Mouse (Mus musculus) hematopoietic multipotent progenitor cell, adult 10-12 weeks (in vitro differentiated cells): ENCODE data around the gene Rhox8. TPM values are rescaled to one million over a fixed set of nuclear protein-coding genes. Genes with fewer than 3 reads are reported as not detected.

Experiments
- polyA plus RNA-seq: library from polyadenylated mRNA; stranded (reverse); fragments of >175 nt; gene quantifications from 2 replicates; pipeline ENCODE4 v1.2.3, GENCODE M21; 2012; ENCODE audit warnings: low replicate concordance

Gene Rhox8
- polyA plus RNA-seq: not detected in 2 replicates

DNA sequence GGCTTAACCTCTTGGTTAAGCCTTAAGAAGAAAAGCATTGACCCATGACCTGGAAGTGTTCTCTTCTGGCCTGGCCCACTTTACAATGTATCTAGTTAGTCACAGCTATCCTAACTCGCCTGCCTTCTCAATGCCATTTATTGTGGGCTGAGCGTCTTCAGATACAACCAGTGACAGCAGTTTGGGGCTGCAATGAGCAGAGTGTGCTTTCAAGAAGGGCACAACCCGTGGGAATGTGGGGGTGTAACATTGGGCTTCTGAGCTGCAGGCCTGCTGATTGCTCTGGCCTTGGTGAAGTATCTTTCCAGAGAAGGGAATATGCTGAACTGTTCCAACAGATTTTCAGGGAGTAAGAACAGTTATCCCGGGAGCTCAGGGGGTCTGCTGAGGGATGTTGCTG is at the start of gene Rhox8:
TSS of gene Rhox8 (minus strand) at position 101 of the 400 bp plus-strand sequence.

GRCm38 (mm10) chrX:37901670-37902069 is 22.9 kb upstream of the Rhox8 start, which contains the start of gene Rhox9:
Gene Rhox9 (minus strand): TSS chrX:37901770.

GRCm38 (mm10) chrX:37897132-37897531 is 18.4 kb upstream of the Rhox8 start, which contains the start of gene Rhox7b:
Gene Rhox7b (minus strand): TSS chrX:37897232.

DNA sequence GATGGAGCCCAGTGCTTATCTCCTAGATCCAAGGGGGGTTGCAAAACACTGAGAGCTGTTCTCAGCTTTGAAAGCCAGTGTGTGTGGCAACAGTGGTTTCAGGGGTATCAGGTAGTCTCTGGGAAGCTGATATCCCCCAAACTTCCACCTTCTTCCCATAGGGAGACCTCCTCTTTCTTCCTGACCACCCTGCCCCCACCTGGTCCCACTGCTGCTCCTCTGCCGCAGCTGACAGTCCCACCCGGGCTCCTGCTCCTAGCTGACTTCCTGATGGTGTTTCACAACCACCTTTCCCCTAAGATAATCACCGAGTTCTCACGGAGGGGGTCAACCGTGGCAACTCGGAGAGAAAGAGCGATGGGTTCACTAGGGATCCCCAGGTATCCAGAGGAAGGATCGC is 47.4 kb downstream of the Rhox8 start, which contains the start of gene Rhox7a:
TSS of gene Rhox7a (plus strand) at position 301 of the 400 bp plus-strand sequence.

DNA sequence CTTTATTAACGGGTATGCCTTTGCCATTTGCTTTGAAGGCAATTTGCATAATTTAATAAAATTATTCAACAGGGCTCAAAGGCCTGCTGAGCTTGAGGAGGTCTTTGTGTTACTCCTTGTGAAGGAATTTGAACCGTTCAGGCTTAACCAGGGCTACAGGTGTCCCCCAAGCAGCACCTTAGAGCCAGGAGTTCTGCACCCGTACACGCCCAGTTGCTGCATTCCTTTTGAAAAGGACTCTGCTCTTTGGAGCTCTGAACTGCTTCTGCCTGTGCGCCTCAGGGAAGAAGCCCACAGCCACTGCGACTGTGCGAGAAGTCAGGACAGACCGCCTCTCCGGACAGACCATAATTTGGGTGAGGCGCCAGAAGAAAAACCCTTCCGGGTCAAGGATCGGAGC is 52.1 kb downstream of the Rhox8 start, which contains the start of gene Rhox6:
TSS of gene Rhox6 (plus strand) at position 301 of the 400 bp plus-strand sequence.

Other genes with a start within 250 kb of the Rhox8 start
- not detected in 2 replicates for gene Rhox2g, start 235.5 kb downstream of the Rhox8 start, polyA plus RNA-seq
- not detected in 2 replicates for gene Rhox4g, start 227.6 kb downstream of the Rhox8 start, polyA plus RNA-seq
- not detected in 2 replicates for gene Rhox3h, start 210.2 kb downstream of the Rhox8 start, polyA plus RNA-seq
- not detected in 2 replicates for gene Rhox2h, start 205.7 kb downstream of the Rhox8 start, polyA plus RNA-seq
- gene Rhox5, start 74.1 kb downstream of the Rhox8 start, polyA plus RNA-seq: 0.21 TPM in 1 of 2 replicates, not detected in the other
- gene Rhox6, start 52.0 kb downstream of the Rhox8 start, polyA plus RNA-seq: not detected in 2 replicates
- not detected in 2 replicates for gene Rhox7a, start 47.3 kb downstream of the Rhox8 start, polyA plus RNA-seq
- not detected in 2 replicates for gene Rhox7b, start 18.3 kb upstream of the Rhox8 start, polyA plus RNA-seq
- 0.07 TPM in 1 of 2 replicates, not detected in the other for gene Rhox9, start 22.8 kb upstream of the Rhox8 start, polyA plus RNA-seq
- gene Btg1-ps1, start 139.9 kb upstream of the Rhox8 start, polyA plus RNA-seq: not detected in 2 replicates
- gene Btg1-ps2, start 164.2 kb upstream of the Rhox8 start, polyA plus RNA-seq: not detected in 2 replicates
- not detected in 2 replicates for gene Rhox10, start 187.5 kb upstream of the Rhox8 start, polyA plus RNA-seq
- not detected in 2 replicates for gene Rhox11, start 206.2 kb upstream of the Rhox8 start, polyA plus RNA-seq
- gene Rhox12, start 232.0 kb upstream of the Rhox8 start, polyA plus RNA-seq: not detected in 2 replicates
- not detected in 2 replicates for gene Rhox13, start 242.3 kb upstream of the Rhox8 start, polyA plus RNA-seq